Mouse (Mus musculus): ENCODE data around the gene Rbp4. TPM values are rescaled to one million over a fixed set of nuclear protein-coding genes. Genes with fewer than 3 reads are reported as not detected.

Gene Rbp4
- 1.5 and 2.0 TPM in 2 replicates for polyA plus RNA-seq (2014; fragmentation: Nextera tagmentation; extraction: Ambion mirVana)

DNA sequence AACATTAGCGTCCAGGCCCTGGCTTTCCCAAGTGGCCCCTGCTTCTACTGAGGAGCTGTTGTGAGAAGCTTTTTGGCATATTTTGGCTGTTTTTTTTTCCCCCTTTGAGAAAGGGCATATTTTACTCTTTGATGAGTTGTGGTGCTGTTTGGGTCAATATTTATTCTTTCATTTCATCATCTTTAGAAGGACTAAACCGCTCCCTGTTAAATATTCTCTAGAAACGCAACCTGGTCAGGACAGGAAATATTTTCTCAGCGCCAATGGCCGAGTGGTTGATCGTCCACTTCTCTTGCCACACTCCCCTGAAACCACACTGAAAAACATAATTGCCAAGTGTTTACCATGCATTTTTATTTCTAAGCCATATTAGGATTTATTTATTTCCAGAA, at the start of gene Rbp4:
Gene Rbp4, minus strand, starts transcription at position 63 of the 392 bp plus-strand sequence.
- H3K9ac ChIP-seq (ENCODE audit: low read depth, low read length) = peak within 1 kb of the TSS; percentile 62
- H3K27me3 ChIP-seq (ENCODE audit: control insufficient read depth, insufficient read depth, low read length) = peaks cover 13% of the 10 kb centered on the region; the same call in 1 of the 2 replicates
- WGBS = 63% methylated on average over 6 of the region's 6 CpGs
- no peaks in the 10 kb centered on the region for H3K9me3 ChIP-seq (ENCODE audit: control insufficient read depth, low read length)
- ATAC-seq (ENCODE audit: low FRiP score, low TSS enrichment) = no peak; the same call in 1 of the 2 replicates
- H3K4me3 ChIP-seq (ENCODE audit: low read length) = peak within 1 kb of the TSS; percentile 59
- peak within 1 kb of the TSS; percentile 98 for H3K4me2 ChIP-seq (replicated peaks; ENCODE audit: low read depth, low read length)
- H3K27ac ChIP-seq (ENCODE audit: low read depth, low read length) = no peak within 1 kb of the TSS
- no peaks in the 10 kb centered on the region for H3K4me1 ChIP-seq (ENCODE audit: control insufficient read depth, insufficient read depth, low read length)
- no peaks in the 10 kb centered on the region for H3K36me3 ChIP-seq (ENCODE audit: control insufficient read depth, insufficient read depth, low read length)

- Histone ChIP-seq H3K36me3 (ENCODE audit: control insufficient read depth, insufficient read depth, low read length) (no peaks in the 10 kb centered on the region), H3K27ac (ENCODE audit: low read depth, low read length) (no peak overlapping the region), H3K27me3 (ENCODE audit: control insufficient read depth, insufficient read depth, low read length) (no peaks in the 10 kb centered on the region), H3K9me3 (ENCODE audit: control insufficient read depth, low read length) (no peaks in the 10 kb centered on the region), H3K4me1 (ENCODE audit: control insufficient read depth, insufficient read depth, low read length) (no peaks in the 10 kb centered on the region), H3K9ac (ENCODE audit: low read depth, low read length) (no peak overlapping the region), H3K4me3 (ENCODE audit: low read length) (no peak overlapping the region), H3K4me2 (replicated peaks; ENCODE audit: low read depth, low read length) (no peak overlapping the region)
- WGBS = 49% methylated on average over 2 of the region's 2 CpGs
- no peak for ATAC-seq (ENCODE audit: low FRiP score, low TSS enrichment)
These were observed 39.6 kb upstream of the Rbp4 start for GRCm38 (mm10) chr19:38164633-38165032.

DNA sequence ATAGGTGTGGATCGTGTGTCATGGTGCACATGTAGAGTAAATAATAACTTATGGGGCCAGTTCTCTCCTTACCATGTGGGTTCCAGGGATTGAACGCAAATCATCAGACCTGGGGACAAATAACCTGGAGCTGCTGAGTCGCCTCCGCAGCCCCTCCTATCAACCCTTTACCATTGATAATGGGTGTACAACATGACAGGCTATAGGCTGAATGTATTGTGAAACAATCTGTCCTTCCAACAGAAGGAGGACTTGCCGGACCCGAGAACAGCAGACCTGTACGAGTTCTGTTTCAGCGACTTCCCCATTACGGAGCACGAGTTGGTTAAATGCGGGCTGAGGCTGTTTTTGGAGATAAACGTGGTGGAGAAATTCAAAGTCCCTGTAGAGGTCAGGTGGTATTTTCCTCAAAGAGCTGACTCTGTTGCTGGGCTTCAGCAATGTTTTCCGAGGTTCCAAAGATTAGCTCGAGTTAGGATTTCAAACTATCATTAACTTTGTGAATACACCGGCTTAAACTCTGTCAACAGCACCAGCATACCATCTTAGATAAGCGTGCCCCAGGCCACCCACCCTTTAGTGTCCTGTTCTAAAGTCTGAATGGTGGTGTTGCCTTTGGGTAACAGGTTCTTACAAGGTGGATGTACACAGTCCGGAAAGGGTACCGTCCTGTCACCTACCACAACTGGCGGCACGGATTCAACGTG, 36.7 kb upstream of the Rbp4 start:
- no peak overlapping the region for H3K9ac ChIP-seq (ENCODE audit: low read depth, low read length)
- no peaks in the 10 kb centered on the region for H3K4me1 ChIP-seq (ENCODE audit: control insufficient read depth, insufficient read depth, low read length)
- H3K27me3 ChIP-seq (ENCODE audit: control insufficient read depth, insufficient read depth, low read length) = no peaks in the 10 kb centered on the region
- no peak overlapping the region for H3K27ac ChIP-seq (ENCODE audit: low read depth, low read length)
- H3K4me3 ChIP-seq (ENCODE audit: low read length) = no peak overlapping the region
- WGBS = 94% methylated on average over 21 of the region's 21 CpGs
- no peaks in the 10 kb centered on the region for H3K9me3 ChIP-seq (ENCODE audit: control insufficient read depth, low read length)
- H3K36me3 ChIP-seq (ENCODE audit: control insufficient read depth, insufficient read depth, low read length) = no peaks in the 10 kb centered on the region
- H3K4me2 ChIP-seq (replicated peaks; ENCODE audit: low read depth, low read length) = no peak overlapping the region
- ATAC-seq (ENCODE audit: low FRiP score, low TSS enrichment) = no peak

DNA sequence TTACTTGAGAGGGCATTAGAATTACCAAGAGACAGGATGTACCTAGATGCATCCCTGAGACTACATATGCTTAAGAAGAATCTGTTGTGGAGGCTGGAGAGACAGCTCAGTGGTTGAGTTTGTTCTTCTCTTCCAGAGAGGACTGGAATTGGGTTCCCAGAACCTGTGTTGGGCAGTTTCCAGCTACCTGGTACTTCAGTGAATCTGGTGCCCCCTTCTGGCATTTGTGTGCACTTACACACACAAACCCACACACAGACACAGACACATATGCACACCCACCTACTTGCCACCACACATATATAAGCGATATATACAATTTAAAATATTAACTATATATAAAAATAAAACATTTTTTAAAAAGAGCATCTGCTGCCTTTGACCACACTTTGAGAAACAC, 31.2 kb upstream of the Rbp4 start:
- Histone ChIP-seq H3K4me1 (ENCODE audit: control insufficient read depth, insufficient read depth, low read length) (no peaks in the 10 kb centered on the region; the same call in 1 of the 2 replicates), H3K9me3 (ENCODE audit: control insufficient read depth, low read length) (no peaks in the 10 kb centered on the region)

GRCm38 (mm10) chr19:38143540-38144271, 18.6 kb upstream of the Rbp4 start:
- no peak overlapping the region for H3K4me3 ChIP-seq (ENCODE audit: low read length)
- H3K4me2 ChIP-seq (replicated peaks; ENCODE audit: low read depth, low read length) = no peak overlapping the region
- H3K27ac ChIP-seq (ENCODE audit: low read depth, low read length) = no peak overlapping the region
- no peaks in the 10 kb centered on the region for H3K4me1 ChIP-seq (ENCODE audit: control insufficient read depth, insufficient read depth, low read length)
- no peak for ATAC-seq (ENCODE audit: low FRiP score, low TSS enrichment)
- H3K36me3 ChIP-seq (ENCODE audit: control insufficient read depth, insufficient read depth, low read length) = no peaks in the 10 kb centered on the region
- H3K27me3 ChIP-seq (ENCODE audit: control insufficient read depth, insufficient read depth, low read length) = no peaks in the 10 kb centered on the region
- 69% methylated on average over 4 of the region's 4 CpGs for WGBS
- no peaks in the 10 kb centered on the region for H3K9me3 ChIP-seq (ENCODE audit: control insufficient read depth, low read length)
- no peak overlapping the region for H3K9ac ChIP-seq (ENCODE audit: low read depth, low read length)

More for the DNA sequence above, 31.2 kb upstream of the Rbp4 start:
- Histone ChIP-seq H3K4me2 (replicated peaks; ENCODE audit: low read depth, low read length) (no peak overlapping the region), H3K36me3 (ENCODE audit: control insufficient read depth, insufficient read depth, low read length) (no peaks in the 10 kb centered on the region), H3K27ac (ENCODE audit: low read depth, low read length) (no peak overlapping the region), H3K4me3 (ENCODE audit: low read length) (no peak overlapping the region), H3K9ac (ENCODE audit: low read depth, low read length) (no peak overlapping the region), H3K27me3 (ENCODE audit: control insufficient read depth, insufficient read depth, low read length) (no peaks in the 10 kb centered on the region)
- 98% methylated on average over 1 of the region's 1 CpGs for WGBS
- ATAC-seq (ENCODE audit: low FRiP score, low TSS enrichment) = no peak

DNA sequence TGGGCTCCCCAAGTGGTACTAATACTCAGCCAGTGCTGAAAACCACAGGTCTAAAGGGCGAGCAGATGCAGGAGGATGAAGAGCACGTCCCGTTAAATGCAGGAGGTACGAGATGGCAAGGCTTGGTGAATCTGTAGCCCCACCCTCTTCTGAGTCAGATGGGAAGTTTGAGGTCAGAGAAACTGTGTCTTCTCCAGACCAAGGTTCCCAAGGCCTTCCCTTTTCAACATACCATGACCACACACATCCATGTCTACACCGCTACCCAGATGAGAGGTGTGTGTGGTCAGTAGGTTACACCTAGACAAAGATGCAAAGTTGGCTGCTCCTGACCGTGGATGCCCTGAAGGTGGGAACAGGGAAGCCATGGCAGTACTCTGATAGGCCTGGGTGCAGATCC, 9.7 kb upstream of the Rbp4 start:
- ATAC-seq (ENCODE audit: low FRiP score, low TSS enrichment) = no peak
- no peaks in the 10 kb centered on the region for H3K4me1 ChIP-seq (ENCODE audit: control insufficient read depth, insufficient read depth, low read length)

DNA sequence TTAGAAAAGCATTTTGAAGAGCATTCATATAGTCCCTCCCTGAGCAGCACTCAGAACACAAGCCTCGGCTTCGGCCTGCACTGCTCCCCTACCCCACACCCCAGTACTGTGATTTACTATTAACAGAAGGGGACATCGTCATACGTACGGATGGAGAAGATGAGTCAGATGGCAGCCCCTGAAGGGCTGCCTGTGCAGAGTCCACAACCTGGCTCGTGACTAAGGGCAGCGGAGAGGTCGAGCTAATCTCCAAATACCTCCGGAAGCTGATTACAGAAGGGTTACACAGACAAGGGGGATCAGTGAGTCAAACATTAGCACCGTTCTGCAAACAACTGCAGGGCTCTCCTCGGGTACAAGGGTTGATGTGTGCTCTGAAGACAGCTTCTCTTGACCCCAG, 8.9 kb upstream of the Rbp4 start:
- no peaks in the 10 kb centered on the region for H3K27me3 ChIP-seq (ENCODE audit: control insufficient read depth, insufficient read depth, low read length)
- H3K4me1 ChIP-seq (ENCODE audit: control insufficient read depth, insufficient read depth, low read length) = no peaks in the 10 kb centered on the region
- no peak overlapping the region for H3K4me3 ChIP-seq (ENCODE audit: low read length)
- no peak overlapping the region for H3K4me2 ChIP-seq (replicated peaks; ENCODE audit: low read depth, low read length)
- H3K9ac ChIP-seq (ENCODE audit: low read depth, low read length) = no peak overlapping the region
- H3K9me3 ChIP-seq (ENCODE audit: control insufficient read depth, low read length) = no peaks in the 10 kb centered on the region
- no peak for ATAC-seq (ENCODE audit: low FRiP score, low TSS enrichment)
- WGBS = 64% methylated on average over 11 of the region's 11 CpGs
- H3K27ac ChIP-seq (ENCODE audit: low read depth, low read length) = no peak overlapping the region
- no peaks in the 10 kb centered on the region for H3K36me3 ChIP-seq (ENCODE audit: control insufficient read depth, insufficient read depth, low read length)

More for the DNA sequence above, 9.7 kb upstream of the Rbp4 start:
- Histone ChIP-seq H3K4me3 (ENCODE audit: low read length) (no peak overlapping the region), H3K27ac (ENCODE audit: low read depth, low read length) (no peak overlapping the region), H3K27me3 (ENCODE audit: control insufficient read depth, insufficient read depth, low read length) (no peaks in the 10 kb centered on the region), H3K9ac (ENCODE audit: low read depth, low read length) (no peak overlapping the region), H3K4me2 (replicated peaks; ENCODE audit: low read depth, low read length) (no peak overlapping the region), H3K36me3 (ENCODE audit: control insufficient read depth, insufficient read depth, low read length) (no peaks in the 10 kb centered on the region), H3K9me3 (ENCODE audit: control insufficient read depth, low read length) (no peaks in the 10 kb centered on the region)
- WGBS = 93% methylated on average over 6 of the region's 6 CpGs

DNA sequence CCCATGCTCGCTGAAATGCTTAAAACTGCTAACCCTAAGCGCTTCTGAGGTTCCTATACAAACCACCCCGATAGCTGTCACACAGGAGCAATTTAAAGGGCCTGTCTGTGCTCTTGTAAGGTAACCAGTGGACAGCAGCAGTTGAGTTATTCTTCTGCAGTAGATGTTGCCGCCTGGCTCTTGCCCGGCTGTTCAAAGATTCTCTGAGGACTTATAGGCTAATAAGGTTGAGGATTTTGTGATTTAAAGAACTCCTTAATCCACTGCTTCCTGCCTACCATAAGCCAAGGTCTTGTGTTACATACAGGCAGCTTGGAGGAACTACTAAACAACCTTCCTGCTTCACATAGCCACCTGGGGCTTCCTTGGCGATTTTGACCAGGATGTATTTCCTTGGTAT, 7.4 kb upstream of the Rbp4 start, which contains the start of gene Pde6c:
Gene Pde6c, plus strand, starts transcription at position 301 of the 400 bp plus-strand sequence.
- H3K9ac ChIP-seq (ENCODE audit: low read depth, low read length) = no peak within 1 kb of the TSS
- no peaks in the 10 kb centered on the region for H3K36me3 ChIP-seq (ENCODE audit: control insufficient read depth, insufficient read depth, low read length)
- no peak for ATAC-seq (ENCODE audit: low FRiP score, low TSS enrichment)
- no peaks in the 10 kb centered on the region for H3K9me3 ChIP-seq (ENCODE audit: control insufficient read depth, low read length)
- no peak within 1 kb of the TSS for H3K4me3 ChIP-seq (ENCODE audit: low read length)
- H3K4me2 ChIP-seq (replicated peaks; ENCODE audit: low read depth, low read length) = no peak within 1 kb of the TSS
- H3K4me1 ChIP-seq (ENCODE audit: control insufficient read depth, insufficient read depth, low read length) = no peaks in the 10 kb centered on the region
- whole genome bisulfite sequencing = 77% methylated on average over 6 of the region's 6 CpGs
- H3K27ac ChIP-seq (ENCODE audit: low read depth, low read length) = no peak within 1 kb of the TSS
- no peaks in the 10 kb centered on the region for H3K27me3 ChIP-seq (ENCODE audit: control insufficient read depth, insufficient read depth, low read length)

DNA sequence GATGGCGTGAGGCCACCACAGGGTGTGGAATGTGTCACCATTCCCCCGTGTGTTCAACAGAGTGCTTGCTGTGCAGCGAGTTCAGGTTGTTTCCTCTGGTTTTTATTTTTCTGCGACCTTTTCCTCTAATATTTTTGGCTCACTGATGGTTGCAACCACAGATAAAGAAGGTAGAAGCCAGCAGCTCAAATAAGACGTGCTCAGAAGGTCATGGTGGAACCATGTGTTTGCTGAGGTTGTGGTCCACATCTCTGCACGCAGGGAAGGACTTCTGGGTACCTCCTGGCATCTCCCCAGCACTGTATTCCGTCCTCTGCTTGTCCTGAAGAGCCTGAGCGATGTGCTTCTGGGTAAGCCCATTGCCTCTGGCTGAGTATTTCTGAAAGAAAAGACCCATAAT, 1.6 kb upstream of the Rbp4 start:
- no peaks in the 10 kb centered on the region for H3K9me3 ChIP-seq (ENCODE audit: control insufficient read depth, low read length)
- H3K4me3 ChIP-seq (ENCODE audit: low read length) = no peak overlapping the region
- 68% methylated on average over 8 of the region's 8 CpGs for WGBS
- H3K4me2 ChIP-seq (replicated peaks; ENCODE audit: low read depth, low read length) = no peak overlapping the region
- H3K9ac ChIP-seq (ENCODE audit: low read depth, low read length) = no peak overlapping the region
- H3K27me3 ChIP-seq (ENCODE audit: control insufficient read depth, insufficient read depth, low read length) = peaks cover 13% of the 10 kb centered on the region; the same call in 1 of the 2 replicates
- H3K36me3 ChIP-seq (ENCODE audit: control insufficient read depth, insufficient read depth, low read length) = no peaks in the 10 kb centered on the region
- no peak overlapping the region for H3K27ac ChIP-seq (ENCODE audit: low read depth, low read length)
- H3K4me1 ChIP-seq (ENCODE audit: control insufficient read depth, insufficient read depth, low read length) = no peaks in the 10 kb centered on the region
- no peak for ATAC-seq (ENCODE audit: low FRiP score, low TSS enrichment)
